Mouse (Mus musculus): ENCODE data around the gene Gpr152.

Gene Gpr152

GRCm38 (mm10) chr19:4139446-4139845 is at the start of gene Gpr152:
Gpr152 (plus strand) TSS chr19:4139787.
- no peak for ATAC-seq (ENCODE audit: low TSS enrichment)

GRCm38 (mm10) chr19:4090446-4090845 is 49.1 kb upstream of the Gpr152 start:
- no peak for ATAC-seq (ENCODE audit: low TSS enrichment)

- no peak for ATAC-seq (ENCODE audit: low TSS enrichment)
Measured at GRCm38 (mm10) chr19:4091383-4091782, 48.2 kb upstream of the Gpr152 start.

- no peak for ATAC-seq (ENCODE audit: low TSS enrichment)
Measured at GRCm38 (mm10) chr19:4092750-4093149, 46.8 kb upstream of the Gpr152 start.

- ATAC-seq (ENCODE audit: low TSS enrichment) = no peak
Measured at GRCm38 (mm10) chr19:4093772-4094171, 45.8 kb upstream of the Gpr152 start.

GRCm38 (mm10) chr19:4094348-4094747 is 45.2 kb upstream of the Gpr152 start:
- no peak for ATAC-seq (ENCODE audit: low TSS enrichment)

GRCm38 (mm10) chr19:4094774-4095303 is 44.7 kb upstream of the Gpr152 start:
- ATAC-seq (ENCODE audit: low TSS enrichment) = no peak

GRCm38 (mm10) chr19:4095802-4096201 is 43.8 kb upstream of the Gpr152 start:
- no peak for ATAC-seq (ENCODE audit: low TSS enrichment)

- ATAC-seq (ENCODE audit: low TSS enrichment) = peak; percentile 69
Measured at GRCm38 (mm10) chr19:4096642-4097440, 42.7 kb upstream of the Gpr152 start, which contains the start of gene Cdk2ap2. Cdk2ap2 (plus strand) TSS chr19:4097182.

GRCm38 (mm10) chr19:4097441-4097825 is 42.2 kb upstream of the Gpr152 start:
- ATAC-seq (ENCODE audit: low TSS enrichment) = peak; percentile 13; the same call in 1 of the 2 replicates

GRCm38 (mm10) chr19:4098426-4098825 is 41.2 kb upstream of the Gpr152 start:
- no peak for ATAC-seq (ENCODE audit: low TSS enrichment)

- ATAC-seq (ENCODE audit: low TSS enrichment) = peak; percentile 13; the same call in 1 of the 2 replicates
Measured at GRCm38 (mm10) chr19:4099056-4099455, 40.5 kb upstream of the Gpr152 start.

GRCm38 (mm10) chr19:4099837-4100717 is 39.5 kb upstream of the Gpr152 start, which contains the start of gene Pitpnm1:
Pitpnm1 (plus strand) TSS chr19:4099998.
- no peak for ATAC-seq (ENCODE audit: low TSS enrichment)

GRCm38 (mm10) chr19:4100718-4101261 is 38.8 kb upstream of the Gpr152 start:
- ATAC-seq (ENCODE audit: low TSS enrichment) = peak; percentile 7; the same call in 1 of the 2 replicates

GRCm38 (mm10) chr19:4101466-4101865 is 38.1 kb upstream of the Gpr152 start:
- ATAC-seq (ENCODE audit: low TSS enrichment) = no peak

- no peak for ATAC-seq (ENCODE audit: low TSS enrichment)
Measured at GRCm38 (mm10) chr19:4102049-4102448, 37.5 kb upstream of the Gpr152 start.

GRCm38 (mm10) chr19:4102626-4103025 is 37.0 kb upstream of the Gpr152 start:
- no peak for ATAC-seq (ENCODE audit: low TSS enrichment)

- no peak for ATAC-seq (ENCODE audit: low TSS enrichment)
Measured at GRCm38 (mm10) chr19:4103294-4103693, 36.3 kb upstream of the Gpr152 start.

GRCm38 (mm10) chr19:4103792-4104191 is 35.8 kb upstream of the Gpr152 start:
- ATAC-seq (ENCODE audit: low TSS enrichment) = no peak

- no peak for ATAC-seq (ENCODE audit: low TSS enrichment)
Measured at GRCm38 (mm10) chr19:4104675-4105194, 34.9 kb upstream of the Gpr152 start.

GRCm38 (mm10) chr19:4106654-4107053 is 32.9 kb upstream of the Gpr152 start:
- no peak for ATAC-seq (ENCODE audit: low TSS enrichment)

GRCm38 (mm10) chr19:4108535-4108934 is 31.1 kb upstream of the Gpr152 start:
- ATAC-seq (ENCODE audit: low TSS enrichment) = no peak
